Mouse (Mus musculus) megakaryocyte-erythroid progenitor cell, adult 5-6 weeks (primary cell): ENCODE data around the gene Rab28. TPM values are rescaled to one million over a fixed set of nuclear protein-coding genes. Genes with fewer than 3 reads are reported as not detected.
"Not testable (repeated sequence)": the region's sequence is repeated elsewhere in the genome, so short reads cannot be mapped to it uniquely, and the experiment has no call there.

ENCODE experiments used
- ATAC-seq: replicated peaks from 2 replicates; pipeline ENCODE4 v1.8.0; 2016; ENCODE audit warnings: mild to moderate bottlenecking, inconsistent platforms; ENCODE audit not compliant: severe bottlenecking, poor library complexity, low FRiP score, low TSS enrichment
- total RNA-seq, 2 experiments: library from RNA; stranded (forward) in 1 of 2; stranded (reverse) in 1 of 2; fragments of 200-1000, 215-1000 nt in 1 of 2; fragments of >200 nt in 1 of 2; fragmentation: Nextera tagmentation in 1 of 2; gene quantifications; 2 replicates each; pipeline ENCODE4 v1.2.3; 2014 to 2017

The Rab28 gene
- total RNA-seq (2014; fragmentation: Nextera tagmentation) (19.2 and 22.5 TPM in 2 replicates), total RNA-seq (2017) (20.0 and 22.3 TPM in 2 replicates)

DNA sequence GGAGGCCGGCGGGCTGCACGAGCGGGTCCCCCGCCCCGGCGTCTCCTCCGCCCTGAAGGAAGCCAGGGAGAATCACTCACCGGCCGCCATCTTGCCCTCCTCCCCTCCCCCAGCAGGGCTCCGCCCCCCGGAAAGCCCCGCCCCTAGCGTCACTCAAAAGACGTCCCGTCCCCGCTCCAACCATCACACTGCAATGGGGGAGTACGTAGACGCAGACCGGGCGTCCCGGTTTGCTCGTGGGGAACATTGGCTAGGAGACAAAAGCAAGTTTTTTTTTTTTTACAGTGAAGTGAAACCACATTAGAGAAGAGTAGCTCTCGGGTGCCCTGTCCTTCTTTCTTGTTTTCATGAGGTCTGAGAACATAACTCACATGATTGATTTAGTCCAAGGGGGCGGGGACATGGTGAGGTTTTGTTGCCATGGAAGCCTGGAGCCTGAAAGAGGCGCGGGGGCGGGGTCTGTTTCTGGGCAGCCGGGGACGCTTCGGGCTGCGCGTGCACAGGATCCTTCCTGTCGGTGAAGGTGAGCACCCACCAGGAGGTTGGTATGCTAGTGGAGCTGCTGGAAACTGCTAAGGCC is at the start of gene Rab28:
Rab28 (minus strand) TSS at position 107 of the 580 bp plus-strand sequence.
- peak; percentile 98 for ATAC-seq

DNA sequence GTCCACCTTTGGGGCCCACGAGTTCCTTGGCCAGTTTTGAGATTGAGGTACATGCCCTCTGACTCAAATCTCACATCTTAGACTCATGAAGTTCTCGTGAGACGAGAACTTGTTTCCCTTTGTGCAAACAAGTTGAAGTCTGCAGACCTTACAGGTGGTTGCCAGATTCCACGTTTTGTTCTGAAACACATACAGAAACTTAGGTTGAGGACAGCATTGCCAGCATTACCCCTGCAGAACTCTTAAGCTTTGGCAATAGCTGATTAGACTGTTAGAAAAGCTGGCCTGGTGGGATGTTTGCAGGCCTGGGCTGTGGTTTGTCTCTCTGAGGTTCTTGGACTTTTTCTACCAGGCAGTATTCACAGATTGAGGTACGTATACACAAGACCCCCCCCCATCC is 49.4 kb upstream of the Rab28 start:
- ATAC-seq, result no peak

DNA sequence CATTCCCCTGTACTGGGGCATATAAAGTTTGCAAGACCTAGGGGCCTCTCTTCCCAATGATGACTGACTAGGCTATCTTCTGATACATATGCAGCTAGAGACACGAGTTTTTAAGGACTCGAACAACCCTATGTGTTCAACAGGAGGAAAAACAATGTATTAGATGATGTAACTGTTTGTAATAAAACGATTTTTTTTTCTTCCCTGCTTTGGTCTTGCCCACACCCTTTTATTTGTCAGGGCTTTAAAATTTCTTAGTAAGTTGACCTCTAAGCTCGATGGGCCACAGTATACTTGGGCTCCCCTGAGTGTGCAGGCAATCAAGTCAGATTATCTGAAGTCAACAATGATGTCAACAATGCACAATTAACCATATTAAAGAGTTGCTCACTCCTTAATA is 48.4 kb upstream of the Rab28 start:
- ATAC-seq, result no peak

DNA sequence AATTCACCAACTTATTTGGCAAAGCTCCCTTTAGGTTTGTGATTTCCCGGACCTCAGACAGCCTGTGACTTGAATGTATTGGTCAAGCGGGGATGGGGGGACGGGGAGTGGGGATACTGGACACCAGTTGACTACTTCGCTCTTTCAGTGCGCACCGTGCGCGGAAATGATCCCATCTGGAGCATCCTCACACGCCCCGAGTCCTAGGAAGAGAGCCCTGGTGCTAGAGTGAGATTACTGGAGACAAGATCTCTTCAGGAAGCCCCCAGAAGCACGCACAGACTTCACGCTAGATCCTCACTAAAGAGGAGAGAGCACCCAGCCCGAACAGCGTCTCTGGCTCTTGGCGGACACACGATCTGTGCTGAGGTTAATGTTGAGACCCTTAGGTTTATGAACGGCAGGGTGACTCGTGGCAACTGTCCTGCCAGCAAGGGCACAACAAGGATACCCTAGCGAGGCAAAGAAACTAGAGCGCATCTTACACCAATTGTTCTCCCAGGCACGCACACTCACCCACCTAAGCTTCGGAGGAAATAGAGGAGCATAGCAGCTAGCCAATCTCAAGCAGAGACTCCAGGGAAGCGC is 47.5 kb upstream of the Rab28 start:
- no peak for ATAC-seq

DNA sequence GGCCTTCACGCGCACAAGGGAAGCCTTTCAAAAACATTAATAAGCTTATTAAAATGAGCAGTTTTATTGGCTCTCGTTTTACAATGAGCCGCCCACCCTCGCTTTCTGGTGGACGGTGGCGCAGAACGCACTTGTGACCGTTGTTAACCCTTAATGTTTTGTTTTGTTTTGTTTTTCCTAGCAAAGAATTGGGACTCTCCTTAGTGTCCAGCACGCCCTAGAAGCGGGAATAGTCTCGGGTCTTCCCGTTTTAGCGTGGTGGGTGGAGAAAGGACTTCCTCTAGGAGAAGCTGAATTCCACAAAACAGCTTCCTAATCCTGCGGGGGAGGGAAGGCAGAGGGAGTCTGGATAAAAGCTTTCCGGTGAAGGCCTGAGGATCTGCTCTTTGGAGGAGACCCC is 46.9 kb upstream of the Rab28 start:
- ATAC-seq, result no peak

DNA sequence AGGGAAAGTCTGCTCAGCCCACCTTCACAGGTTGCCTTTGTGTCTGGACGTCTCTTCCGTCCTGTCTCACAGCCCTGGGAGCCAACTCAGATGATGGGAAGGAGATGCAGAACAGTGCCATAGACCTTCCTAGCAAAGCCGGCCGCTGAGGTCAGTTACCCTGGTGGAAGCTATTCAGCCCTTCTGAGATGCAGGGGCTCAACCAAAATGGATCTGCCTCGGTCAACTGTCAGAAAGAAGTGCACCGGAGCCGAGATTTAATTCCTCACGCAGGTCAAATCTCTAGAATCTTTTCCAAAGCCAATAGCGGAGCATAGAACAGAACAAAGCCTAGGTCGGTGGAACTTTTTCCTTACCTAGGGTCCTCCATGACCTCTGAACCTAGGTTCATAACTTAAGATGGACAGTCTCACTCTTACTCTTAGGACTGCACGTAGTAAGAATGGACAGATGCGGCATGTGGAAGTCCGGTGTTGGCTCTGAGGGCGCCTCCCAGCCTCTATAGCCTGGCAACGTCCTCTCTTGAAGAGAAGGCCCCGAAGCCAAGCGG is 46.3 kb upstream of the Rab28 start:
- no peak for ATAC-seq

DNA sequence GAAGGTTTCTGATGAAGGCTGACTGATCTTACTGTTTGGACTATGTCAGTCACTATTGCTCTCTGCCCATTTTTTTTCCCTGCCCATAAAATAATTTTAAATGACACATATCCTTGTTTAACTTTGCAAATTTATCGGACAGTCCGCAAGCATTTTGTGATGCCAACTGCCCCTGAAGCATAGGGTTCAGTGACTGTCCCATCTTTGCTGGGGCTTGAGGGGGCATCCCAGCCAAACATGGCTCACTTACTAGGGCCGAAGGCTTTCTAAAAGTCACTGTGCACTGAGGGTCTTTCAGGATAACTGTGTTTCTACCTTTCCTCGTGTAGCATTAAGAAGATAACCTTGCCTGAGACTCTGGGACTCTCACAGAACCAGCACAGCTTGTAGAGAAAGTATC is 44.8 kb upstream of the Rab28 start:
- ATAC-seq, result no peak

DNA sequence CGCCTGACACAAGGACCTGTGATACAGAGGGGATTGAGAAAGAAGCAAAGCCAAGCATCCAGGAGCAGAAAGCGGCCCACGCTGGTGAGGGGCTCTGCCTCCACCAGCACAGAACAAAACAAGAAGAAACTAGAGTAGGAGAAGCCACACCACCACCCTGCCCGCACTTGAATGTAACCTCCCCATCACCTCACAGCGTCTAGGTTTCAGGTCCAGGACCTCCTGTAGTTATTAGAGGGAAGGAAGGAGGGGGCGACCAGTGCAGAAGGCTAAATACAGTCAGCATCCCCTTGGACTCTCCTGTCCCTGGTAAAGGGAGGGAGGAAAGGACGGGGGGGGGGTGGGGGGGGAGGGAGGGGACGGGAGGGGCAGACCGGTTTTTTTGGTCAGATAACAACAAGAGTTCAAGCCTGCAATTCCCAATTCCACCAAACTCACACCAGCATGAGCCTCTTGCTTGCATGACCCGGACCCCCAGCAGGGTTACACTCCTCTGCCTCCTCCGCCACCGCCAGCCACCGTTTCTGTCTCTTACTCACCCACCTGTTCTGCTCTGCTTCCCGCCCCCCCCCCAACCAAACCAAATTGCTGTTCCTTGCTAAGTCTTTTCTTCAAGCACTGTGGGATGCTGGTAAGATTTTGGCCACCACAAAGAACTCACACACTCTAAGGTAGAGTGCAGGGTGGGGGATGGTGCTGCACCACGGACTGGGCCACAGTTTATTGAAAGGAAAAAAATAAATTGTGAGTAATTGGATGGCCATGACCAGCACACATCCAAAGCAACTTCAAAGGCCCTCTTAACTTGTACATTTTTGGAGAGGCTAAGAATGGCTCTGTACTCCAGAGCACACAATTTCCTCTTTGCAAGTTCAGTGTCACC is 37.2 kb upstream of the Rab28 start:
- ATAC-seq, result no peak

DNA sequence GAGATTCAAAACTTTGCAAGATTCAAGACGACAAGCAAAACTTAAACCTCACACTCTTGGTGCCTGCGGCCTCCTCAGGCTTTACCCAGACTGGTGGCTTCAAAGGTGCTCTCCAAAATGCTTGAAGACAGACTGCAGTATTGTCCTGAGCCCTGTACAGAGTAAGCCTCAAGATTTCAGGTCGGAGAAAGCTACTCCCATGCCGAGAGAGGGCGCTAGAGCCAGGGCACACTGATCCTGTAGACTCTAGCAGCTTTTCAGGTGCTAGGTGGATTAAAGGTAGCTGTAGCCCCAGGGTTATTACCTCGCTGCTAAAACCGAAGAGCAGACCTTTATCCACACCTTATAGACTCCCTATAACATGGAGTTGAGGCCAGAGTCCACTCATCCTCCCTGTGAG is 36.3 kb upstream of the Rab28 start:
- ATAC-seq, result peak; percentile 67

DNA sequence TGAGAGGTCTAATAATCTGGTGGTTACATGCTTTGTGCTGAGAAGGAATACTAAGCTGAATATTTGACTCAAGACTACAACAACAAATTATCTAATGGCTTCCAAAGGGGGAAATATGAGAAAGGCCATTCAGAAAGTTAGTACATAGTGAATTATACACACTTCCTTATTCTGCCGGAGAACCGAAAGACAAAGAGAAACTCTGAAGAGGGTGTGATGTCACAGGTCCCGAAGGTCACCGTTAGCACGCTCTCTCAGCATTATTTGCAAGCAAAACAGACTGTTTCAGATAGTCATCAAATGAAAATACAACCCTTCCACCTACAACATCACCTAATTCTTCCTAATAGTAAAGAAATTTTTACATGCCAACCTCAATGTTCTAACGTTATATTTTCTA is 30.9 kb upstream of the Rab28 start:
- no peak for ATAC-seq

DNA sequence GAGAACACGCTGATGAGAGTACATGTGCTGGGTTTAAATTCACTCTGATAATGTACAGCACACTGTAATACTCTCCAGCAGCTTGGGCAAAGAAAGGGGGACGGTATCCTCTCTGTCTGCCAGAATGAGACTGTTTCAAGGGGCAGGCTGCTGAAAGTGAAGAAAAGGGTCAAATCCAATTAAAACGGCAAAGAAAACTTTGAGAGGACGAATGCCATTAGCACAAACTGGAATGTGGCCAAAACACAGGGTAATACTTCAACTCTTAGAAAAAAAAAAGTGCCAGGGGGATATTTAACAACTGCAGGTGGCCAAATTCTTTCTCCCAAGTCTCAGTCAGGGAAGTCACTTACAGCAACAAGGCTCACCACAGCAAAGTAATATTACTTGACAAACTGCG is 29.1 kb upstream of the Rab28 start:
- ATAC-seq, result no peak

DNA sequence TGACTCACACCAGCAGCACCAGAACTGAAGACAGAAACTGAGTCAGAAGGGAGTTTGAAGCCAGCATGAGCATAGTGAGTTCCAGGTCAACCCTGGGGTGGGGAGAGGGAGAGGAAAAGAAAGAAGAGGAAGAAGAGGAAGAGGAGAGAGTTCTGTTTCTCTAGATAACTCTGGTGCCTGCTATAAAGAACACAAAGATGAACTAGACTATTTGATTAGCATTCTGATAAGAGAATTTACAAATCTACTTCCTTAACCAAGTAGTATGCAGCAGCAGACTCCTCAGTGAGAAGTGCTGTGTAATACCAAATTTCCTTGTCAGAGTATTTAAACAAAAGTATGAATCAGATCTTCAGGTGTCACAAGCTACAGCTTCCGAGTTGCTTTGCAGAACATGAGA is 19.1 kb upstream of the Rab28 start:
- ATAC-seq, result no peak

DNA sequence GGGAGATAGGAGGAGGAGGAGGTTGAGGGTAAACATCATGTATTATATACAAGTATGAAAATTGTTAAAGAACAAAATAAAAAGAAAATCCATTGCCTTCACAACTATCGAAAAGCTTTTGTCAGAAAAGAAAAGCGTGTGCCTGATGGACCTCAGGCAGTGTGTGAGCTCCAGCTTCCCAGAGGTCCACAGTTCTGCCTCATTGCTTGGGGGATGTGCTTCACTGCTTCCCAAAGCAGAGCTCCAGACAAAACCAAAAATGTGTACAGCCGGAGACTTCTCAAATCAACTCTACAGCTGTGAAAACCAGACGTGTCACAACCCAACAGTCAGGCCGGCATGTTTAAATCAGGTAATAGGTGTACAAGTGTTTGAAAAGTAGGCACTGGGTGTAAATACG is 17.6 kb upstream of the Rab28 start:
- no peak for ATAC-seq

DNA sequence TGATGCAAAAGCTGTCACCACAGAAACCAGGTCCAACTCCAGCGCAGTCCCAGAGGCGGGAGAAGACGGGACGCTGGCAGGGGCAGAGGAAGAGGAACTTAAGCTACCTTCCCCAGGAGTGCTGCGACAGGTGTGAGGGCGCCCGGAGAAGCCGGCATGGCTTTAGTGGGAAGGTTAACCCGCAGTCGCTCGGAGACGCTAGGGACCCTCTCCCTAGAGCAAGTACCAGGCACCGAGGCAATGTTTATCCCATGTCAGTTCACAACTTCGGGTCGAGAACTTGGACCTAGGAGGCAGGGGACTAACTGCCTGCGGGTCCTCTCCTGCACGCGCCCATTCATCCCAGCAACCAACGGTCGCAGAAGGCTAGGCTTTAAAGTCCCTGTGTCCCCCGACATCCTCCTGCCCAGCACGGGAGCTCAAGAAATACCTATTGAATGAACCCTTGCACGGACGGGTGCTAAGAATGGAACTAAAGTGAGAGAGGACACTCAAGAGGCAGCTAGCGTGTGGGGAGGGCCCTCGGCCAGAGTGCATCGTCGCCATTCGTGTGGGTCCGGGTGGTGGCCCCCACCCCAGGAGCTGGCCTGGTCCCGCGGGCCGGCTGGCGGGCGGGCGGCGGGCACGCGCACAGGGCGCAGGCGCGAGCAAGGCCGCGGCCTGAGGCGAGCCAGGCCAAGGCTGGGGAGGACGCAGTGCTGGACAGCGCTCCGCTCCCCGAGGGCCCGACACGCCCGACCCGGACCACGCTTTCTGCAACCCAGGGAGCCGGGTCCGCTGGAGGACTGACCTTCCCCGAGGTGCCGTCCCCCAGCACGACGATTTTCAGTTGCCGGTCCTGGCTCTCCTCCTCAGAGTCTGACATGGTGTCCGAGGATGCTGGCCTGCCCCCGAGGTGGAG is 592 bp downstream of the Rab28 start:
- ATAC-seq, result peak; percentile 37

DNA sequence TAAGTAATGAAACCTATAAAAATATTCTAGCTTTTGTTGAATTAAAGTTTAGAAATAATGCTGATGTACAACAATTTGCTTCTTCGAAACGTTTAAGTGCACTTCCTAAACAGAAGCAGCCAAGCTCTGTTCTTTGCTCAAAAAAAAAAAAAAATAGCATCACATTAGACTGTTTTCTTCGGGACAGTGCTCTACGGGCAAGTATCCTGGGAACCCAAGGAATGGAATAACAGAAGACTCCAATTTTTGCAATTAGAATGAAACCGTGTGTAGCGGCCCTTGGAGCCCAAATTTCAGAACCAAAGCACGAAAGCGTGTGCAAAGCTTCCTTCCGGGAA is 1.2 kb downstream of the Rab28 start:
- no peak for ATAC-seq

DNA sequence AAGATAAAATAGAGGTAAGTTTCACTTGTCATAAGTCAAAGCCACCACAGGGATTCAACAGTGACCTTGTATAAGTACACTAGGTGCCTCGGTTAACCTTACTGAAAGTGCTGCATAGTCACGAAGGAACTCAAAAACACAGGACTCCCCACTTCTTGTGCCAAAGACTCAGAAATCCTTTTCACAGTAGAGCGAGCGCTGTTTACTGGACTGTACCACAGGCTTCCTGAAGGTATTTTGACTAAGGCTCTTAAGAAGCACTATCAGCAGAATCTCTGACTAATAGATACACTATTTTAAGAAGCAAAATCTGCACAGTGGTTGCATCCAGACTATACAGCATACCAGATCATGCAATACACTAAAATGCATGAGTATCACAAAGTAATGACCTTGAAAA is 6.9 kb downstream of the Rab28 start:
- not testable (repeated sequence) for ATAC-seq

DNA sequence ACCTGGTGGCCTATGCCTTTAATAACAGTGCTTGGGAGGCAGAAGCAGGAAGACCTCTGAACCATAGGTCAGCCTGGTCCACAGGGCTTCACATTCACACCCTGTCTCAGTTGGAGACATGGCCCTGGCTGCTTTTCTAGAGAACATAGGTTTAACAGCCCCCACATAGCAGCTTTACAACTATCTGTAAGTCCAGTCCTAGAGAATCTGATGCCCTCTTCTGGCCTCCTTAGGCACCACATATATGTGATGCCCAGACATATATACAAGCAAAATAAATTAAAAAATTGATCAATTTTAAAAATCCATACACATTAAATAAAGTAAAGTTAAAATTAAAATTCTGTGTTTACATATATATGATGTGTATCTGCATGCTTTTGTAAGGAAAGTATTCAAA is 10.0 kb downstream of the Rab28 start:
- ATAC-seq, result 0 out of 2 replicates have a peak, but pooled peaks have one; percentile 63

DNA sequence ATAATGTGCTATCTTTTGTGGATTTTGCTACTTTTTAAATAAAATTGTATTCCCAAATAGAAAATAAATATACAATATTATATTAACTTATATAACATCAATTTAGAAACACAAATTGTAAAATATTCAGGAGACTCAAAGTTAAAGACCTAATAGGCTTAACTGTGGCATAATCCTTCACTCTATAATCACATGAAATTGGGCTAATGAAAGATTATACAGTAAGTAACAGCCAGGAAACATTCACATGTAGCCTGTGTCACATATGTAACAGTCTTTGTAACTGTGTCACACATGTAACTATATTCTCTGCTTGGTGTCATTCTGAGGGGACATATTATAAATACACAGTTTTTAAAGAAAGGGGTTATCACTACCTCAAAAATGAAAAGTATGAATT is 22.9 kb downstream of the Rab28 start:
- no peak for ATAC-seq

DNA sequence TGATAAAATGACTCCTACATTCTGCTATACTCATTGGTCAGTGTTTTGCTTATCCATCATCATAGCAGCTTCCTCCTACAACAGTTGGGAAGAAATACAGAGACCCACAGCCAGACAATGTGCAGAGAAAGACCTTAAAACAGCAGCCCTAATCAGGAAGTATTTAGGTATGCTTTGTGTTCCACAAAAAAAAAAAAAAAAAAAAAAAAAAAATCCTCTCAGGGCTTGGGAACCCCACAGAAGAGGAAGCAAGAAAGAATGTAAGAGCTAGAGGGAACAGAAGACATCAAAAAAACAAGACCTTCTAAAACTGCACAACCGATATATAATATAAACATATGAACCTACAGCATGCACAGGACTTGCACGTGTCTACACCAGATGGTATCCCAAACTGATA is 24.0 kb downstream of the Rab28 start:
- no peak for ATAC-seq

DNA sequence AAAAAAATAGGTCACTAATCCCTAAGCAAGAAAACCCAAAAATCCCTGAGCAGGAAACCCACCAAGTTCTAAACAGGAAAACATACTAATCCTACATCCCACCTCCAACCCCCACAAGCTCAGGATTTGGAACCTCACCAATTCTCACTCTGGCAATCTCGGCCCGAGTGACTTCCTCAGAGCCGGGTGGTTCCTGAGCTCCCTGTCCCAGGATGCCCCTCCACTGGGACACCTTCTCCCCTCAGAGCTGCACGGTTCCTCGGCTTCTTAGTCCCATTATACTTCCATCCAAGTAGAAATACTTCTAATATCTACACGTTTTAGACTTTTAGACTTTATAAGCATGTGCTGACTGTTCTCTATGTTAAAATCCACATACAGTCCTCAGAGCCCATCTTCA is 41.9 kb downstream of the Rab28 start:
- ATAC-seq, result no peak
